Mouse (Mus musculus): ENCODE results near the gene Adam29. TPM values are rescaled to one million over a fixed set of nuclear protein-coding genes. Genes with fewer than 3 reads are reported as not detected.

The Adam29 gene
- not detected in 2 replicates for polyA plus RNA-seq (2012)

- TF ChIP-seq GATA1 (IDR thresholded peaks at IDR 0.05; ENCODE audit: low read length), result no peak
These were observed at the start of gene Adam29 for GRCm38 (mm10) chr8:55906848-55907247. TSS of gene Adam29 (minus strand) at chr8:55906948.

DNA sequence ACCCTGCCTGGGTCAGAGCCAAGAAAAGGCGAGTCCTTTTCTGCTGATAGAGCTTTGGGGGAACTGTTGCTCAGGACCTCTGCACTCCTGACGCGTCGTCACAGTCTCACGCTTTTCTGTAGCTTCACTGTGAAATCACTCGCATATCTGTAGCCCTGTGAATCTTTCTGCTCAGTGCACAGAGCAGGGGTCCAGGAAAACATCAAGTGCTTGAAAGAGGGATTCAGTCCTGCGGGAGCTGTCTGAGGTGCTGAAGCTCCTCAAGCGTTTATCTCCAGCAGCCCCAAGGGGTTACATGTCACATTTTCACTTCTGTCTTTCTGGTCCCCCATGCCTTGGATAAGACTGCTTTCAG, 33.8 kb upstream of the Adam29 start:
- TF ChIP-seq GATA1 (IDR thresholded peaks at IDR 0.05; ENCODE audit: low read length), result no peak

DNA sequence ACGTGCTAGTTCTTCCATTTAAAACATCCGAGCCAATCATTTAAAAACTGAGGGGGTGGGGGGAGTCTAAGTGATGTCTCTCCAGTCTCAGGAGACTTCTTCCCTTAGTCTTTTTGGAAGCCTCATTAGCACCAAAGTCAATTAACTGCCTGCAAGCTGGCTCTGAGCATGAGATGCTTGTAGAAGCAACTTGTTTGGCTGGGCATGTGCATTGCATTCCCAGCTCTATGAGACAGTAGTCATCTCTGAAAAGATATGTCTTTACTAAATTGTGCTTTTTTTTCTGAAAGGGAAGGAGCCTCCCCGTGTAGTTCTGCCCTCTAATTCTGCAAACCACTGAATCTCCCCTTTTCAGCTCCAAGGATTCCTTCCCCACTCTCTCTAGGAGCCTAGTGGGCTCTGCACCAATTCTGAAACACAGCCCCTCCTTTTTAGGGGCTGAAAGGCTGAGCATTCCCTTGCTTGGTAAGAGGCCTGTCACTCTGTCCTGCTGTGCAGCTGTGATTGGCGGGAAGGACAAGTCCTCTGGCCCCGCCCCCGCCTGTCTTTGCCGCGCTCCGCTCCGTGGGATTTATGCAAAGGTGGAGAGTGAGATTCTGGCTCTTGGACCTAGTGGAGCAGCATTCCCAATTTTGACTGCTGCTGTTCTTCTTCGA, 33.2 kb upstream of the Adam29 start, which contains the start of gene Glra3:
Glra3 (plus strand) TSS at position 591 of the 656 bp plus-strand sequence.
- no peak for TF ChIP-seq GATA1 (IDR thresholded peaks at IDR 0.05; ENCODE audit: low read length)

Other genes with a start within 250 kb of the Adam29 start
- not detected in 2 replicates for gene Glra3, start 33.5 kb upstream of the Adam29 start, polyA plus RNA-seq (2012)